Mouse (Mus musculus) bone marrow macrophage, adult 2 months (primary cell): ENCODE measurements at regions not wholly inside any gene's neighbourhood (a gene's known extent, or its start where the extent isn't known, plus 50 kb on each side); places are given as distances from the start of the nearest gene placed in this dataset.

Experiments used
- CTCF ChIP-seq: IDR thresholded peaks from 2 replicates; pipeline ENCODE4 v1.5.1; 2012; ENCODE audit warnings: low read depth, mild to moderate bottlenecking, low read length, moderate library complexity
- POLR2A ChIP-seq: IDR thresholded peaks from 2 replicates; pipeline ENCODE4 v1.6.1; 2012; ENCODE audit warnings: mild to moderate bottlenecking, low read depth, low read length, borderline replicate concordance

DNA sequence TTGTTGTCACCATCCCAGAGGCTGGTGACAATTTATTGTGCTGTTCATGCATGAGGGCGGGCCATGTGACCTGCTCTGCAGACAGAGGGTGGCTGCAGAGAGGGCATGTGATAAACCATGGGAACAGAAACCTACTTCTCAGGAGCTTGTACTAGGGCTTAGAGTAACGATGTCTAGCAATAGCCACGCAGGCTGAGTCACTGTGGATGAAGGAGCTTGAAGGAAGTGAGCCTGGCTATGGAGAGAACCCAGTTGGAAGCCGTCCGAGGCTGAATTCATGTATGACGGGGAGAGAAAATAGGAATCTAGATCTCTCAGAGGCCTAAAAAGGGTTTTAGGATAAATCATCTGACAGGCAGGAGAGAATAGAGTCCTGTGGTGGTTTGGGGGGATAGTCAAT lies 988.0 kb downstream of the 4930447A16Rik start:
- TF ChIP-seq CTCF (no peak), POLR2A (no peak)
